Mouse (Mus musculus) heart, adult 2 months (tissue): Measurements from ENCODE around the gene Irak3. TPM values are rescaled to one million over a fixed set of nuclear protein-coding genes. Genes with fewer than 3 reads are reported as not detected.
"Not testable (repeated sequence)": the region's sequence is repeated elsewhere in the genome, so short reads cannot be mapped to it uniquely, and the experiment has no call there.

Source experiments
- DNase-seq, 2 experiments: peaks; one replicate each; pipeline ENCODE4 v3.0.0; 2021
- H3K27ac ChIP-seq: fragments of 200-600 bp; 2 replicates; pipeline ENCODE4 v1.8.1; 2022
- H3K27me3 ChIP-seq: fragments of 200-500 bp; 2 replicates; pipeline ENCODE4 v1.6.1; 2012; ENCODE audit warnings: mild to moderate bottlenecking, low read length, inconsistent platforms, mixed read lengths; ENCODE audit not compliant: control insufficient read depth, insufficient read depth
- H3K36me3 ChIP-seq: fragments of 200-500 bp; 2 replicates; pipeline ENCODE4 v1.6.1; 2012; ENCODE audit warnings: low read length, inconsistent platforms; ENCODE audit not compliant: control insufficient read depth, insufficient read depth
- H3K4me1 ChIP-seq: fragments of 200-500 bp; 2 replicates; pipeline ENCODE4 v1.6.1; 2011; ENCODE audit warnings: low read length; ENCODE audit not compliant: control insufficient read depth, insufficient read depth
- H3K4me3 ChIP-seq: fragments of 200-600 bp; 2 replicates; pipeline ENCODE4 v1.8.1; 2022
- H3K79me2 ChIP-seq: fragments of 200-500 bp; replicated peaks from 2 replicates; pipeline ENCODE4 v1.6.1; 2012; ENCODE audit warnings: mild to moderate bottlenecking, inconsistent platforms, low read length, moderate library complexity, mixed read lengths; ENCODE audit not compliant: control insufficient read depth, insufficient read depth
- H3K9ac ChIP-seq: fragments of 200-500 bp; 2 replicates; pipeline ENCODE4 v1.6.1; 2012; ENCODE audit warnings: low read depth, mild to moderate bottlenecking, control low read depth, inconsistent platforms, low read length, mixed read lengths
- CTCF ChIP-seq: fragments of 200-600 bp; IDR thresholded peaks from 2 replicates; pipeline ENCODE4 v1.8.1; 2022; ENCODE audit warnings: antibody characterized with exemption, mild to moderate bottlenecking, moderate library complexity
- EP300 ChIP-seq: fragments of 200-500 bp; IDR thresholded peaks from 2 replicates; pipeline ENCODE4 v1.6.1; 2011; ENCODE audit warnings: low read depth, low read length, control low read depth; ENCODE audit not compliant: insufficient read depth
- POLR2A ChIP-seq: fragments of 200-500 bp; IDR thresholded peaks from 2 replicates; pipeline ENCODE4 v1.6.1; 2011; ENCODE audit warnings: mild to moderate bottlenecking, low read depth, low read length, control low read depth; ENCODE audit not compliant: insufficient read depth
- WGBS: fragments of 180-500 bp; shearing (Covaris S2); methylation state at CpG from one replicate; pipeline ENCODE4 v1.1.7; 2018; 5-methylcytosine and 5-hydroxymethylcytosine counted together
- intact Hi-C: fragments of 180-260 bp; cut with DNase I; formaldehyde crosslinking; loops from one replicate; pipeline ENCODE4 v1.15.1; 2025
- polyA plus RNA-seq: library from polyadenylated mRNA; depleted of rRNA; stranded (reverse); fragments of >200 nt; gene quantifications from 2 replicates; pipeline ENCODE4 v1.2.3, GENCODE M21; 2012
- total RNA-seq, 2 experiments: library from RNA; stranded (reverse); gene quantifications; 2 replicates each; pipeline ENCODE4 v1.2.3; 2021

Irak3 gene
- total and polyA plus RNA-seq, 3 experiments: 2.6 to 3.7 (median 3.0) TPM

DNA sequence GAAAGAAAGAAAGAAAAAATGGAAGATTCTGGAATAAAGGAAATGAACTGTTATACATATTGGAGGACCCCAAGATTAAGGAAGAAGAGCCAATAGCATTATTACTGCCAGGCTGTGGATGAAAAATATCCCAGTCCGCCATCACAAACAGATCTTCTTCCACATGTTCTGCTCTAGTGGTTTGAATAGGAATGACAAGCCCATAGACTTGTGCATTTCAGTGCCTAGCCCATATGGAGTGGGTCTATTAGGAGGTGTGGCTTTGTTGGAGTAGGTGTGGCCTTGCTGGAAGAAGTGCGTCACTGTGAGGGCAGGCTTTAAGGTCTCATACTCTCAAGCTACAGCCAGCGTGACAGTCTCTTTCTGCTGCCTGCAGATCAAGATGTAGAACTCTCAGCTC is 78.2 kb downstream of the Irak3 start:
- peaks cover 2% of the 10 kb centered on the region; the same call in 1 of the 2 replicates for H3K27me3 ChIP-seq
- no peaks in the 10 kb centered on the region for H3K36me3 ChIP-seq
- H3K27ac ChIP-seq: no peak overlapping the region
- no peaks in the 10 kb centered on the region; the same call in 1 of the 2 replicates for H3K4me1 ChIP-seq
- TF ChIP-seq EP300: no peak
- no peak for TF ChIP-seq POLR2A
- no peak for TF ChIP-seq CTCF
- 88% methylated on average over 3 of the region's 3 CpGs for WGBS
- intact Hi-C loops: loop anchor here (2.0 kb wide), 1 partner anchor 321 kb away; no protein-coding TSS in a partner anchor
- no peak overlapping the region for H3K9ac ChIP-seq
- no peaks in the 10 kb centered on the region for H3K79me2 ChIP-seq
- no peak for DNase-seq
- no peak overlapping the region for H3K4me3 ChIP-seq

DNA sequence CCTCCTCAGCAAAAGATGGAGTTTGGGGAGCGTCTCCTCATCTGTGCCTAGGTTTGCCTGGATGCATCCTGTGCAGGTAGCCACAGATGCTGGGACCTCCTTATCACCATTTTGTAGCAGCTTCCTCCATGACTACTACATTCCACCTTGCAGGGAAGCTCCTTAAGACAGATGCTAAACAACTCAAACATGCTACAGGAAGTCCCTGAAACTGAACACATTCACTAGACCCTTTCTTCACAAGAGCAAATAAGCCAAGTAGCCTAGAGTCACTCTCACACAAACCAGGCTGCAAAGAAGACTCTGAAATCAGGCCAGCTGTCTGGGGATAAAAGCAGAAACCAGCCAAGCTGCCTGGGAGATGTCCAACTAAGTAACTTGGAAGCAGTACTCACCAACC is 86.7 kb downstream of the Irak3 start:
- peaks cover 1% of the 10 kb centered on the region; the same call in 1 of the 2 replicates for H3K79me2 ChIP-seq
- WGBS: 100% methylated on average over 1 of the region's 1 CpGs
- no peaks in the 10 kb centered on the region for H3K27me3 ChIP-seq
- intact Hi-C loops: no loop called here
- no peak overlapping the region for H3K4me3 ChIP-seq
- H3K4me1 ChIP-seq: 0 out of 2 replicates have a peak, but pooled peaks cover 1% of the 10 kb centered on the region
- H3K9ac ChIP-seq: no peak overlapping the region
- H3K36me3 ChIP-seq: no peaks in the 10 kb centered on the region
- no peak for DNase-seq
- H3K27ac ChIP-seq: no peak overlapping the region
- TF ChIP-seq EP300 (no peak), POLR2A (no peak), CTCF (no peak)

DNA sequence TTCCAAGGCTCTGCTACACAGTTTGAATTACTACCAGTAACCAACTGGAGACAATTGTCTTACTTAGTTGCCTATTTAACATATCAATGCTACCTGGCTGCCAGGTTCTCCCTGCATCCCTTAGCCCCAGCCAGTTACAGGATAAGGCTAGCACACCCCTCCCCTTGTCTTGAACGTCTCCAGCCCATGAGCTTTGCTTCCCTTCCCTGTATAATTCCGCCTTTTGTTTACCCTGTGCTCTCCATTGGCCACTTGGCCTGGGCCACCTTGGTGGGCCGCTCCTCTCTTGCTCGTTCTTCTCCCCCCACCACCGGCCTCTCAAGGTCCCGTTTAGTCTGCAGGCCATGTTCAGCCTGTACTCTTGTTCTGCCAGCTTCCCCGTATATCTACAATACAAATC is 87.4 kb downstream of the Irak3 start:
- no peak overlapping the region for H3K4me3 ChIP-seq
- no peaks in the 10 kb centered on the region for H3K27me3 ChIP-seq
- peaks cover 1% of the 10 kb centered on the region; the same call in 1 of the 2 replicates for H3K79me2 ChIP-seq
- H3K4me1 ChIP-seq: 0 out of 2 replicates have a peak, but pooled peaks cover 1% of the 10 kb centered on the region
- no peak for DNase-seq
- intact Hi-C loops: no loop called here
- H3K36me3 ChIP-seq: no peaks in the 10 kb centered on the region
- 64% methylated on average over 7 of the region's 7 CpGs for WGBS
- no peak for TF ChIP-seq EP300
- no peak for TF ChIP-seq CTCF
- no peak for TF ChIP-seq POLR2A
- no peak overlapping the region for H3K9ac ChIP-seq
- H3K27ac ChIP-seq: no peak overlapping the region

DNA sequence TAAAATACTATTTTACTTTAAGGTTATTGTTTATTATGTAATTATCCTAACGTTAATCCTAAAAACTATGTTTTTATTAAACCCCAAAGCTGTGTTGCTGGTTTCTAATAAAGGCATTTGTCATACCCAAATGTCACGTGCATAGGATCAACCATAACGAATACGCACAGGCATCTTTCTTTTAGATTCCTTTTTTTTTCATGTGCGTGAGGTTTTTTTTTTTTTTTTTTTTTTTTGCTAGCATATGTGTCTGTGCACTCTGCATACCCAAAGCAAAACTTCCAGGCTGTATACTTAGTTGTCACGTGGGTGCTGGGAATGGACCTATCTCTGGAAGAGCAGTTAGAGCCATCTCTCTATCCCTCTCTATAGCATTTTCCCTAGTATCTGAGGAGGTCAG is 88.0 kb downstream of the Irak3 start:
- DNase-seq: no peak
- H3K27ac ChIP-seq: peak overlapping the region; percentile 93; the same call in 1 of the 2 replicates
- H3K9ac ChIP-seq: no peak overlapping the region
- no peak for TF ChIP-seq EP300
- no peak for TF ChIP-seq POLR2A
- no peak for TF ChIP-seq CTCF
- intact Hi-C loops: loop anchor here (2.0 kb wide), 1 partner anchor 83 kb away; no protein-coding TSS in a partner anchor
- 0 out of 2 replicates have a peak, but pooled peaks cover 1% of the 10 kb centered on the region for H3K4me1 ChIP-seq
- H3K36me3 ChIP-seq: no peaks in the 10 kb centered on the region
- WGBS: 87% methylated on average over 6 of the region's 6 CpGs
- peaks cover 1% of the 10 kb centered on the region; the same call in 1 of the 2 replicates for H3K79me2 ChIP-seq
- no peak overlapping the region for H3K4me3 ChIP-seq
- H3K27me3 ChIP-seq: no peaks in the 10 kb centered on the region

GRCm38 (mm10) chr10:120113482-120113881 is 88.4 kb downstream of the Irak3 start:
- H3K79me2 ChIP-seq, H3K9ac ChIP-seq, H3K36me3 ChIP-seq, H3K4me1 ChIP-seq, DNase-seq, H3K27me3 ChIP-seq: not testable (repeated sequence)
- intact Hi-C loops: loop anchor here (2.0 kb wide), 1 partner anchor 83 kb away; no protein-coding TSS in a partner anchor
- Histone ChIP-seq H3K4me3 (peak overlapping the region; percentile 79), H3K27ac (peak overlapping the region; percentile 93)
- WGBS: 52% methylated on average over 9 of the region's 9 CpGs

DNA sequence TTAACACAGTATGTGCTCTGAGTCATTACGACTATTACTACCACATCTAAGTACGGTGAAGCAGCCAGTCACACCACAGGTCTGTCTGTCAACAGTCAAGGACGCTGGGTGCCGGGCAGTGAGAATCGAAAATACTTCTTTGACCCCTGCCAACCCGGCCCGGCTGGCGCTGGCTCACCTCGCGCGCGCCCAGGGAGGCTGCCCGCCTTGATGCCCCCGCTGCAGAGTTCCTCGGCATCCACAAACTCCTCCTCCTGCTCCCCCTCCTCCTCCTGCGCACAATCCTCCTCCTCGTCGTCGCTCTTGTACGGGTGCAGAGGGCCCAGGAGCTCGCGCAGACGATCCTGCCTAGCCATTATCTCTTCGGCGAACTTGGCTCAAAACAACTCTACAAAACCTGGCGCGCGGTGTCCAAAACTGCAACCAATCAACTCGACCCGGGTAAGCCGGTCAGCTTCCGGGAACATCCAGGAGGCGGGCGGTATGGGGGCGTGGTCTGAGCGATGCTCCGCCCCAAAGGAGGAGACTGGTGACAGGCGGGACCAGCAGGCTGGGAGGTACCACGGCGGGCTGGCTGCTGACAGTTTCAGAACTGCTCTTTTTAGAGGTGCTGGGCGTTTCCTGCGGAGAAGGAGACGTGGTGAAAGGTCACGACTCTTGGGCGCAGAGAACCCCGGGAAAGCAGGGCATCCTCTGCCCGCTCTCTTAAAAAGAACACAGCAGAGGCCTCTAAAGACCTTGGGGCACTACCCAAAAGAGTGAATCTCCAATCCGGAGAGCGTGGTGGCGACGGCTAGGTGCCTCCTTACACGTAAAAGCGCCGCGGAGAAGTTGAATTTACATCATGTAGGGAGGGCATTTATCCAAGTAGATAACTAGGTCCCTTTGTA is 89.2 kb downstream of the Irak3 start, which contains the start of gene Helb:
Helb (minus strand) TSS at position 481 of the 890 bp plus-strand sequence.
- intact Hi-C loops: loop anchor here (2.0 kb wide), 1 partner anchor 84 kb away; no protein-coding TSS in a partner anchor

More for the DNA sequence above, 89.2 kb downstream of the Irak3 start, which contains the start of gene Helb:
- Histone ChIP-seq H3K4me3 (peak within 1 kb of the TSS; percentile 79), H3K79me2 (peaks cover 1% of the 10 kb centered on the region; the same call in 1 of the 2 replicates), H3K36me3 (no peaks in the 10 kb centered on the region), H3K27me3 (no peaks in the 10 kb centered on the region), H3K27ac (peak within 1 kb of the TSS; percentile 93), H3K9ac (peak within 1 kb of the TSS; percentile 67), H3K4me1 (0 out of 2 replicates have a peak, but pooled peaks cover 1% of the 10 kb centered on the region)
- under 1% methylated on average over 55 of the region's 55 CpGs for WGBS
- DNase-seq: peak; percentile 99 to 100
- TF ChIP-seq CTCF (no peak), EP300 (0 out of 2 replicates have a peak, but pooled peaks have one; percentile 50), POLR2A (peak; percentile 87)
